Mouse (Mus musculus) ES-Bruce4 (cell line): Measurements from ENCODE around the gene Rora.

ENCODE experiments used
- CTCF ChIP-seq: IDR thresholded peaks from one replicate; pipeline ENCODE4 v1.8.1; 2011; ENCODE audit warnings: low read depth, low read length
- POLR2A ChIP-seq: IDR thresholded peaks from one replicate; pipeline ENCODE4 v1.8.1; 2011; ENCODE audit warnings: low read length; ENCODE audit not compliant: insufficient read depth

DNA sequence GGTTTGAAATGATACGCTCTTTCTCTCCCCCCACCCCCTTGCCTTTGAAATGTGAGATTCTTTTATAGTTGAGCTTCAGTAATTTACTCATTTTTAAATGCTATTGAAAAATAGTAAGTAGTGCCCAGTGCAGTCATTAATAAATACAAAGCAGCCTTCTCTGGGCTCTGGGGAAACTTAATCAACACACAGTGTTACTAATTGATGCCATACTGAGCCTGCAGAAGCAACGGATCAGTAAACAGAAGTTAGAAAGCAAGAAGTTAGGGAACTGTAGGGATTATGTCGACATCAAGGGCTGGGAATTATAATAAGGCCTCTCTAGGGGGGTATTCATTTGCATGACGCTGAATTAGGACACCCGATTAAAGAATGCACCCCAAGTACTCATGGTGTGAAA, 649.3 kb downstream of the Rora start:
- TF ChIP-seq POLR2A (no peak), CTCF (no peak)
